In genomic region chr16:93382945-93383344, GRCm38 (mm10) we compare ENCODE assay signal across 16 mouse cellular contexts.
"Had no signal": no experiment of that assay in that cellular context is flagged by ENCODE, and none has a peak within 500 bp of the region (broad histone marks: within the 10 kb centered on the region; RNA-seq: fewer than 3 reads in every experiment).

No protein-coding gene starts in this region.

- H3K9me3 ChIP-seq: neural tube, embryonic 12.5 days; neural tube, embryonic 13.5 days; neural tube, embryonic 15.5 days; stomach, embryonic 15.5 days had no signal

- H3K36me3 ChIP-seq: neural tube, embryonic 12.5 days; neural tube, embryonic 13.5 days; neural tube, embryonic 15.5 days; stomach, embryonic 15.5 days had no signal

- DNase-seq: retina, postnatal 1 day; right cerebral cortex, adult 18-20 months; right cerebral cortex, postnatal 14 days; right cerebral cortex, postnatal 4 days; spleen, adult 18-20 months; thymus, adult 18-20 months; thymus, adult 2 months; thymus, postnatal 14 days; thymus, postnatal 25 days; thymus, postnatal 36 days; thymus, postnatal 4 days had no signal

- H3K27ac ChIP-seq: neural tube, embryonic 12.5 days; neural tube, embryonic 13.5 days; neural tube, embryonic 15.5 days; stomach, embryonic 15.5 days; stomach, postnatal 0 days had no signal

- H3K4me3 ChIP-seq: neural tube, embryonic 12.5 days; neural tube, embryonic 13.5 days; neural tube, embryonic 15.5 days; stomach, embryonic 15.5 days had no signal

- H3K4me2 ChIP-seq: neural tube, embryonic 12.5 days; neural tube, embryonic 13.5 days; neural tube, embryonic 15.5 days; stomach, embryonic 15.5 days had no signal

- H3K9ac ChIP-seq: neural tube, embryonic 12.5 days; neural tube, embryonic 13.5 days; neural tube, embryonic 15.5 days; stomach, embryonic 15.5 days had no signal

- H3K4me1 ChIP-seq: neural tube, embryonic 12.5 days had no signal

- H3K27me3 ChIP-seq: neural tube, embryonic 12.5 days; neural tube, embryonic 13.5 days; neural tube, embryonic 15.5 days had no signal
